Mouse (Mus musculus) neural tube, embryonic 11.5 days (tissue): ENCODE measurements around the gene Entpd1. TPM values are rescaled to one million over a fixed set of nuclear protein-coding genes. Genes with fewer than 3 reads are reported as not detected.

Source experiments
- ATAC-seq: fragments of 200-750 bp; cut with Nextera tagmentation; 2 replicates; pipeline ENCODE4 v1.8.0; 2017; ENCODE audit warnings: moderate number of reproducible peaks, mild to moderate bottlenecking, moderate TSS enrichment, moderate library complexity; ENCODE audit not compliant: insufficient read depth, low FRiP score, low TSS enrichment
- DNase-seq: peaks from one replicate; pipeline ENCODE4 v3.0.0-alpha.2; 2015; ENCODE audit warnings: low spot score
- H3K27ac ChIP-seq: fragments of 300-500 bp; sonication (generic); 2 replicates; pipeline ENCODE4 v1.5.1; 2014; ENCODE audit warnings: low read depth, mild to moderate bottlenecking, low read length
- H3K27me3 ChIP-seq: fragments of 300-500 bp; sonication (generic); 2 replicates; pipeline ENCODE4 v1.6.1; 2014; ENCODE audit warnings: mild to moderate bottlenecking, low read length, mixed read lengths; ENCODE audit not compliant: control insufficient read depth, insufficient read depth
- H3K36me3 ChIP-seq: fragments of 300-500 bp; sonication (generic); 2 replicates; pipeline ENCODE4 v1.6.1; 2014; ENCODE audit warnings: mild to moderate bottlenecking, low read length, moderate library complexity, mixed read lengths; ENCODE audit not compliant: control insufficient read depth, insufficient read depth
- H3K4me1 ChIP-seq: fragments of 300-500 bp; sonication (generic); 2 replicates; pipeline ENCODE4 v1.6.1; 2014; ENCODE audit warnings: low read length, mixed read lengths; ENCODE audit not compliant: control insufficient read depth, insufficient read depth
- H3K4me2 ChIP-seq: fragments of 300-500 bp; sonication (generic); 2 replicates; pipeline ENCODE4 v1.6.1; 2014; ENCODE audit warnings: low read depth, mild to moderate bottlenecking, moderate library complexity
- H3K4me3 ChIP-seq: fragments of 300-500 bp; sonication (generic); 2 replicates; pipeline ENCODE4 v1.5.1; 2014; ENCODE audit warnings: low read depth, low read length
- H3K9ac ChIP-seq: fragments of 300-500 bp; sonication (generic); 2 replicates; pipeline ENCODE4 v1.6.1; 2014; ENCODE audit warnings: mild to moderate bottlenecking, low read length
- H3K9me3 ChIP-seq: fragments of 300-500 bp; sonication (generic); 2 replicates; pipeline ENCODE4 v1.6.1; 2016; ENCODE audit warnings: low read length; ENCODE audit not compliant: control insufficient read depth
- WGBS: fragments of 180-500 bp; shearing (Covaris S2); extraction: QIAGEN DNeasy Blood & Tissue Kit; methylation state at CpG from one replicate; pipeline ENCODE4 v1.1.7; 2014; 5-methylcytosine and 5-hydroxymethylcytosine counted together
- polyA plus RNA-seq: library from polyadenylated mRNA; unstranded; fragments of >200 nt; fragmentation: Nextera tagmentation; extraction: Ambion mirVana; gene quantifications from 2 replicates; pipeline ENCODE4 v1.2.1, GENCODE M21; 2014

Gene Entpd1
- polyA plus RNA-seq, 1 experiment from 2014 or later, result 6.6 TPM

- Histone ChIP-seq H3K36me3 (no peaks in the 10 kb centered on the region), H3K4me3 (no peak overlapping the region), H3K4me2 (no peak overlapping the region), H3K27me3 (no peaks in the 10 kb centered on the region), H3K9ac (no peak overlapping the region), H3K4me1 (no peaks in the 10 kb centered on the region), H3K27ac (no peak overlapping the region), H3K9me3 (no peaks in the 10 kb centered on the region)
- ATAC-seq (no peak), DNase-seq (no peak)
- 68% methylated on average over 4 of the region's 4 CpGs for WGBS
Observed at GRCm38 (mm10) chr19:40746603-40747002, 134.4 kb downstream of the Entpd1 start.

- Histone ChIP-seq H3K9ac (no peak within 1 kb of the TSS), H3K4me3 (no peak within 1 kb of the TSS), H3K9me3 (no peaks in the 10 kb centered on the region), H3K36me3 (no peaks in the 10 kb centered on the region), H3K4me1 (no peaks in the 10 kb centered on the region), H3K27ac (no peak within 1 kb of the TSS), H3K27me3 (no peaks in the 10 kb centered on the region), H3K4me2 (no peak within 1 kb of the TSS)
- no peak for DNase-seq
- no peak for ATAC-seq
- 70% methylated on average over 16 of the region's 17 CpGs for WGBS
Observed at GRCm38 (mm10) chr19:40748559-40748958, 136.4 kb downstream of the Entpd1 start, which contains the start of gene Cc2d2b. Cc2d2b (plus strand) TSS chr19:40748753.

- peak; percentile 45 for DNase-seq
- no peak overlapping the region for H3K27ac ChIP-seq
- no peak for ATAC-seq
- no peaks in the 10 kb centered on the region for H3K27me3 ChIP-seq
- WGBS, result 76% methylated on average over 2 of the region's 2 CpGs
- no peaks in the 10 kb centered on the region for H3K4me1 ChIP-seq
- H3K4me3 ChIP-seq, result no peak overlapping the region
- H3K9ac ChIP-seq, result no peak overlapping the region
- H3K4me2 ChIP-seq, result no peak overlapping the region
- no peaks in the 10 kb centered on the region for H3K36me3 ChIP-seq
- H3K9me3 ChIP-seq, result no peaks in the 10 kb centered on the region
Observed at GRCm38 (mm10) chr19:40754311-40754710, 142.1 kb downstream of the Entpd1 start.

- no peak overlapping the region for H3K4me3 ChIP-seq
- no peak overlapping the region for H3K27ac ChIP-seq
- no peaks in the 10 kb centered on the region for H3K9me3 ChIP-seq
- no peaks in the 10 kb centered on the region for H3K36me3 ChIP-seq
- DNase-seq (no peak), ATAC-seq (no peak)
- 75% methylated on average over 2 of the region's 2 CpGs for whole genome bisulfite sequencing
- H3K9ac ChIP-seq, result no peak overlapping the region
- no peaks in the 10 kb centered on the region for H3K27me3 ChIP-seq
- peaks cover 4% of the 10 kb centered on the region; the same call in 1 of the 2 replicates for H3K4me1 ChIP-seq
- H3K4me2 ChIP-seq, result no peak overlapping the region
Observed at GRCm38 (mm10) chr19:40760071-40760470, 147.9 kb downstream of the Entpd1 start.

GRCm38 (mm10) chr19:40762023-40762759, 150.0 kb downstream of the Entpd1 start:
- 41% methylated on average over 22 of the region's 22 CpGs for WGBS
- Histone ChIP-seq H3K27ac (no peak overlapping the region), H3K9me3 (no peaks in the 10 kb centered on the region), H3K4me2 (peak overlapping the region; percentile 37), H3K4me1 (peaks cover 4% of the 10 kb centered on the region; the same call in 1 of the 2 replicates), H3K9ac (no peak overlapping the region), H3K27me3 (no peaks in the 10 kb centered on the region), H3K36me3 (no peaks in the 10 kb centered on the region), H3K4me3 (no peak overlapping the region)
- DNase-seq (no peak), ATAC-seq (no peak)

- Histone ChIP-seq H3K4me1 (no peaks in the 10 kb centered on the region), H3K4me2 (no peak overlapping the region), H3K9me3 (no peaks in the 10 kb centered on the region), H3K36me3 (no peaks in the 10 kb centered on the region), H3K4me3 (no peak overlapping the region), H3K27me3 (no peaks in the 10 kb centered on the region), H3K27ac (no peak overlapping the region), H3K9ac (no peak overlapping the region)
- no peak for DNase-seq
- no peak for ATAC-seq
- whole genome bisulfite sequencing, result 89% methylated on average over 2 of the region's 2 CpGs
Observed at GRCm38 (mm10) chr19:40767189-40767588, 155.0 kb downstream of the Entpd1 start.

GRCm38 (mm10) chr19:40769341-40769770, 157.2 kb downstream of the Entpd1 start:
- Histone ChIP-seq H3K27ac (no peak overlapping the region), H3K4me2 (no peak overlapping the region), H3K27me3 (no peaks in the 10 kb centered on the region), H3K36me3 (no peaks in the 10 kb centered on the region), H3K4me1 (no peaks in the 10 kb centered on the region), H3K9ac (no peak overlapping the region), H3K4me3 (no peak overlapping the region), H3K9me3 (no peaks in the 10 kb centered on the region)
- no peak for DNase-seq
- no peak for ATAC-seq
- 64% methylated on average over 7 of the region's 7 CpGs for WGBS

GRCm38 (mm10) chr19:40788004-40788714, 176.0 kb downstream of the Entpd1 start:
- no peak overlapping the region for H3K4me2 ChIP-seq
- no peak overlapping the region for H3K27ac ChIP-seq
- H3K9ac ChIP-seq, result no peak overlapping the region
- no peaks in the 10 kb centered on the region for H3K9me3 ChIP-seq
- ATAC-seq, result no peak
- H3K4me1 ChIP-seq, result no peaks in the 10 kb centered on the region
- no peaks in the 10 kb centered on the region for H3K36me3 ChIP-seq
- H3K4me3 ChIP-seq, result no peak overlapping the region
- H3K27me3 ChIP-seq, result no peaks in the 10 kb centered on the region
- WGBS, result 69% methylated on average over 15 of the region's 15 CpGs
- DNase-seq, result no peak

- Histone ChIP-seq H3K4me2 (no peak overlapping the region), H3K9me3 (no peaks in the 10 kb centered on the region), H3K27me3 (no peaks in the 10 kb centered on the region), H3K27ac (no peak overlapping the region), H3K4me1 (no peaks in the 10 kb centered on the region), H3K9ac (no peak overlapping the region), H3K36me3 (no peaks in the 10 kb centered on the region), H3K4me3 (no peak overlapping the region)
- ATAC-seq, result no peak
- DNase-seq, result no peak
- WGBS, result 88% methylated on average over 2 of the region's 2 CpGs
Observed at GRCm38 (mm10) chr19:40788715-40789084, 176.5 kb downstream of the Entpd1 start.
